Mouse (Mus musculus) midbrain, embryonic 14.5 days (tissue): ENCODE measurements around the gene Slc25a42. TPM values are rescaled to one million over a fixed set of nuclear protein-coding genes. Genes with fewer than 3 reads are reported as not detected.

Experiments used
- ATAC-seq: fragments of 200-750 bp; cut with Nextera tagmentation; 2 replicates; pipeline ENCODE4 v1.8.0; 2017; ENCODE audit warnings: moderate number of reproducible peaks, moderate library complexity; ENCODE audit not compliant: low FRiP score, low TSS enrichment
- DNase-seq: peaks from one replicate; pipeline ENCODE4 v3.0.0-alpha.2; 2015
- H3K27ac ChIP-seq: fragments of 300-500 bp; sonication (generic); replicated peaks from 2 replicates; pipeline ENCODE4 v1.5.1; 2014; ENCODE audit warnings: mild to moderate bottlenecking, low read depth, low read length, moderate library complexity
- H3K27me3 ChIP-seq: fragments of 300-500 bp; sonication (generic); 2 replicates; pipeline ENCODE4 v1.6.1; 2014; ENCODE audit warnings: low read length, control low read depth, mixed read lengths; ENCODE audit not compliant: control insufficient read depth, insufficient read depth
- H3K36me3 ChIP-seq: fragments of 300-500 bp; sonication (generic); 2 replicates; pipeline ENCODE4 v1.6.1; 2014; ENCODE audit warnings: low read length, control low read depth; ENCODE audit not compliant: control insufficient read depth, insufficient read depth
- H3K4me1 ChIP-seq: fragments of 300-500 bp; sonication (generic); 2 replicates; pipeline ENCODE4 v1.6.1; 2014; ENCODE audit warnings: mild to moderate bottlenecking, antibody characterized with exemption, low read length, control low read depth; ENCODE audit not compliant: control insufficient read depth, insufficient read depth
- H3K4me2 ChIP-seq: fragments of 300-500 bp; sonication (generic); 2 replicates; pipeline ENCODE4 v1.6.1; 2014; ENCODE audit warnings: mild to moderate bottlenecking, low read length, moderate library complexity
- H3K4me3 ChIP-seq: fragments of 300-500 bp; sonication (generic); replicated peaks from 2 replicates; pipeline ENCODE4 v1.5.1; 2014; ENCODE audit warnings: low read depth, low read length
- H3K9ac ChIP-seq: fragments of 300-500 bp; sonication (generic); replicated peaks from 2 replicates; pipeline ENCODE4 v1.6.1; 2014; ENCODE audit warnings: mild to moderate bottlenecking, low read length, moderate library complexity
- H3K9me3 ChIP-seq: fragments of 300-500 bp; sonication (generic); 2 replicates; pipeline ENCODE4 v1.6.1; 2016; ENCODE audit warnings: low read length, control low read depth, mixed read lengths; ENCODE audit not compliant: control insufficient read depth
- WGBS: fragments of 180-500 bp; shearing (Covaris S2); extraction: QIAGEN DNeasy Blood & Tissue Kit; methylation state at CpG from one replicate; pipeline ENCODE4 v1.1.7; 2014; 5-methylcytosine and 5-hydroxymethylcytosine counted together
- polyA plus RNA-seq: library from polyadenylated mRNA; unstranded; fragments of >200 nt; fragmentation: Nextera tagmentation; extraction: Ambion mirVana; gene quantifications from 2 replicates; pipeline ENCODE4 v1.2.1, GENCODE M21; 2014

Gene Slc25a42
- polyA plus RNA-seq, 1 experiment from 2014 or later, result 5.6 TPM

- no peak for ATAC-seq
- 70% methylated on average over 7 of the region's 7 CpGs for WGBS
- peaks cover 3% of the 10 kb centered on the region; the same call in 1 of the 2 replicates for H3K36me3 ChIP-seq
- H3K27ac ChIP-seq, result no peak overlapping the region
- DNase-seq, result no peak
- H3K4me2 ChIP-seq, result no peak overlapping the region
- no peaks in the 10 kb centered on the region for H3K9me3 ChIP-seq
- H3K4me1 ChIP-seq, result no peaks in the 10 kb centered on the region
- H3K27me3 ChIP-seq, result no peaks in the 10 kb centered on the region
- no peak overlapping the region for H3K4me3 ChIP-seq
- H3K9ac ChIP-seq, result no peak overlapping the region
These were observed 23.4 kb downstream of the Slc25a42 start for GRCm38 (mm10) chr8:70188707-70189106.

DNA sequence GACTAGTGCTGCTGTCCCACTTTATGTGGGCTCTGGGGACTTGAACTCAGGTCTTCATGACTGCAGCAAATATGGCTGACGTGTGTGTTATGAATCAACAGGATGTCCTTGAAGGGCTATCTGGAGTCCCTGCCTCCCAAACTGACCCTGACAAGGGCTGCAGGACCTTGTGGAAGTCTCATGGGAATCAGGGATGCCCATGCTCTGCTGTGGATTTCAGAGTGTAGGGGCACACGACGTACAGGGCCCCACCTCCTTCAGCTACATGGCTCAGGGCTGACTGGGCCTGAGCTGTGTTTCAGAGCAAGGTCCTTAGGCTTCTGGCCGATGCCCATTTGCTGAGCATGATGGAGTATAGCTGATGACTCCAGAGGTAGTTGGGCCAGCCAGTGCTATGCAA lies 28.9 kb downstream of the Slc25a42 start:
- no peak overlapping the region for H3K27ac ChIP-seq
- no peaks in the 10 kb centered on the region for H3K4me1 ChIP-seq
- H3K4me2 ChIP-seq, result no peak overlapping the region
- no peak overlapping the region for H3K4me3 ChIP-seq
- no peak for DNase-seq
- no peaks in the 10 kb centered on the region for H3K27me3 ChIP-seq
- ATAC-seq, result no peak
- peaks cover 40% of the 10 kb centered on the region for H3K36me3 ChIP-seq
- H3K9ac ChIP-seq, result no peak overlapping the region
- no peaks in the 10 kb centered on the region for H3K9me3 ChIP-seq
- 84% methylated on average over 4 of the region's 4 CpGs for WGBS

- Histone ChIP-seq H3K4me2 (no peak overlapping the region), H3K27me3 (no peaks in the 10 kb centered on the region), H3K4me1 (no peaks in the 10 kb centered on the region), H3K27ac (no peak overlapping the region), H3K9me3 (no peaks in the 10 kb centered on the region), H3K4me3 (no peak overlapping the region), H3K9ac (no peak overlapping the region), H3K36me3 (peaks cover 50% of the 10 kb centered on the region)
- no peak for DNase-seq
- ATAC-seq, result no peak
- 77% methylated on average over 2 of the region's 2 CpGs for WGBS
These were observed 30.2 kb downstream of the Slc25a42 start for GRCm38 (mm10) chr8:70181903-70182252.

DNA sequence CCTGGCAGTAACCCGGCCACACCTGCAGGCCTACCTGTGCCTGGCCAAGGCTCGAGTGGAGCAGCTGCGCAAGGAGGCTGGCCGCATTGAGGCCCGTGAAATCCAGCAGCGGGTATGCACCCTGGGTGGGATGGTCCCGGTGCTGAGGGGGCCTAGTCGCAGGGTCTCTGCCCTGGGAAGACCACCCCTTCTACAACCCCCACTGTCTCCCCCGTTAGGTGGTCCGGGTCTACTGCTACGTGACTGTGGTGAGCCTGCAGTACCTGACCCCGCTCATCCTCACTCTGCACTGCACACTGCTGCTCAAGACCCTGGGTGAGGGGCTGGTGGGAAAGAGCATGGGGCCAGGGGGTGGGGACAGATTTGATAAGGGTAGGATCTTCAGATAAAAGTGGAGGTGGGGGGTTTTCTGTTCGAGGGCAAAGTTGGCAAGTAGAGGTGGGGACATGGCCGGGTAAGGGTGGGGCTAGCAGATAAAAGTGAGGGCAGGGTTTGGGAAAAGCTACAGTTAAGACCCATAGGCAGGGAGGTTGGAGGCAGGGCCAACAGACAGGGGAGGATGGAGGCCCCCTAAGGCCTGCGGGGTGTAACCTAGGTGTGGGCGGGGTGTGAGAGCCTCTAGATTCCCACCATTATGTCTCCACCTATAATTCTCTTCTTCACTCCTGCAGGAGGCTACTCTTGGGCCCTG lies 30.7 kb downstream of the Slc25a42 start:
- no peak for ATAC-seq

DNA sequence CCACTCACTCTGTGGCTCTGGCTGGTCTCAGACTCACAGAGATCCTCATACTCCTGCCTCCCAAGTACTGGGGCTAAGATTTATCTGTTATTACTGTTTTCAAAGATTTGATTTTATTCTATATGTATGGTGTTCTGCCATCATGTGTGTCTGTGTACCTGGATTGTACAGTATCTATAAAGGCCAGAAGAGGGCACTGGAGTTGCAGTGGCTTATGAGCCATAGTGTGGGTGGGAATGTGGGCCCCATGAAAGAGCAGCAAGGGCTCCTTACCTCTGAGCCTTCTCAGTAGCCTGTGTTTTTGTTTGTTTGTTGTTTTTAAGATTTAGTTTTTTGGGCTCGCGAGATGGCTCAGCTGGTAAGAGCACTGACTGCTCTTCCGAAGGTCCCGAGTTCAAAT lies 33.0 kb downstream of the Slc25a42 start:
- ATAC-seq (no peak), DNase-seq (peak; percentile 19)
- Histone ChIP-seq H3K27ac (no peak overlapping the region), H3K4me3 (no peak overlapping the region), H3K9ac (no peak overlapping the region), H3K27me3 (no peaks in the 10 kb centered on the region), H3K4me2 (no peak overlapping the region), H3K9me3 (no peaks in the 10 kb centered on the region), H3K36me3 (peaks cover 53% of the 10 kb centered on the region), H3K4me1 (no peaks in the 10 kb centered on the region)
- 98% methylated on average over 4 of the region's 4 CpGs for WGBS

More for the DNA sequence above, 30.7 kb downstream of the Slc25a42 start:
- no peak for DNase-seq
- H3K9ac ChIP-seq, result no peak overlapping the region
- no peak overlapping the region for H3K4me2 ChIP-seq
- H3K4me3 ChIP-seq, result no peak overlapping the region
- H3K27ac ChIP-seq, result no peak overlapping the region
- 92% methylated on average over 16 of the region's 16 CpGs for WGBS
- H3K27me3 ChIP-seq, result no peaks in the 10 kb centered on the region
- no peaks in the 10 kb centered on the region for H3K4me1 ChIP-seq
- H3K36me3 ChIP-seq, result peaks cover 53% of the 10 kb centered on the region
- no peaks in the 10 kb centered on the region for H3K9me3 ChIP-seq

DNA sequence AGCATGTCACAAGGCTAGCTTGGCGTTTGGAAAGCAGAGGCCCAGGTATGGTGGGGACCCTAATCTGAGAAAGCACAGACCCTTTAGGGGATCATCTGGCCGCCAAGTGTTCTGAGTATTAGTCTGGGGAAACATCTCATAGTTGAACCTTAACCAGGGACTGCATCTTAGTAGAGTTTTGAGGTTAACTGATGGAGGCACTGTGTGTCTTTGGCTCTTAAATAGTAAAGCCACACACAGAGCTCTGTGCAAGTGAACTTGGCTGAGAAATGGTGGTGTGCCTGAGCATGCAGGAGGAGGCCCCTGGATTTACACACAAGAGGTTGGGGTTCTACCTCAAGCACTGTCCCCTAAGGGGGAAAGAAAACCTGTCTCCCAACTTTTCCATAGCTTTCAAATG lies 33.9 kb downstream of the Slc25a42 start:
- Histone ChIP-seq H3K4me2 (no peak overlapping the region), H3K9ac (no peak overlapping the region), H3K27me3 (no peaks in the 10 kb centered on the region), H3K9me3 (no peaks in the 10 kb centered on the region), H3K4me3 (no peak overlapping the region), H3K27ac (no peak overlapping the region), H3K36me3 (peaks cover 47% of the 10 kb centered on the region), H3K4me1 (no peaks in the 10 kb centered on the region)
- ATAC-seq, result no peak
- DNase-seq, result no peak
- 88% methylated on average over 2 of the region's 2 CpGs for WGBS

DNA sequence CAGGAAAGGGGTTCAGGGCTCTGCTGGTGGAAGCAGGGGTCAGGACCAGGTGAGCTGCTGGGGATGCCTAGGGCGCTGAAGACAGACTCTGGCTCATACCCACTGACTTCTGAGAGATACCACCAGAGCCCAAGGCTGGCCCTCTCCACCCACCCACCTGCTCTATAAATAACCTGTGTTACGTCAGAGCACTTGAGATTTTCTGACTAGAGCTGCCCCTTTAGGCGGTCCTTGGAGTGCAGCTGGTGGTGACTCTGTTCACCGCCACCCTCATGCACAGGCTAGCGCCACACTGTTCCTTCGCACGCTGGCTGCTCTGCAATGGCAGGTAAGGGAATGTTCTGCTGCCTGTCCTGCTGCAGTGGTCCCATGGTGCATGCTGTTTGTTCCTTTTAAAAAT lies 38.0 kb downstream of the Slc25a42 start:
- H3K27ac ChIP-seq, result no peak overlapping the region
- H3K36me3 ChIP-seq, result peaks cover 21% of the 10 kb centered on the region
- peaks cover 8% of the 10 kb centered on the region; the same call in 1 of the 2 replicates for H3K4me1 ChIP-seq
- H3K9me3 ChIP-seq, result no peaks in the 10 kb centered on the region
- no peak for ATAC-seq
- no peaks in the 10 kb centered on the region for H3K27me3 ChIP-seq
- H3K4me2 ChIP-seq, result no peak overlapping the region
- no peak overlapping the region for H3K9ac ChIP-seq
- 92% methylated on average over 7 of the region's 7 CpGs for WGBS
- no peak overlapping the region for H3K4me3 ChIP-seq
- DNase-seq, result no peak

GRCm38 (mm10) chr8:70173320-70173719 lies 38.8 kb downstream of the Slc25a42 start:
- ATAC-seq, result no peak
- Histone ChIP-seq H3K4me1 (peaks cover 8% of the 10 kb centered on the region; the same call in 1 of the 2 replicates), H3K9ac (no peak overlapping the region), H3K9me3 (no peaks in the 10 kb centered on the region), H3K27ac (no peak overlapping the region), H3K27me3 (no peaks in the 10 kb centered on the region), H3K4me3 (no peak overlapping the region), H3K4me2 (peak overlapping the region; percentile 64; the same call in 1 of the 2 replicates), H3K36me3 (peaks cover 14% of the 10 kb centered on the region)
- 90% methylated on average over 5 of the region's 5 CpGs for WGBS
- DNase-seq, result no peak

DNA sequence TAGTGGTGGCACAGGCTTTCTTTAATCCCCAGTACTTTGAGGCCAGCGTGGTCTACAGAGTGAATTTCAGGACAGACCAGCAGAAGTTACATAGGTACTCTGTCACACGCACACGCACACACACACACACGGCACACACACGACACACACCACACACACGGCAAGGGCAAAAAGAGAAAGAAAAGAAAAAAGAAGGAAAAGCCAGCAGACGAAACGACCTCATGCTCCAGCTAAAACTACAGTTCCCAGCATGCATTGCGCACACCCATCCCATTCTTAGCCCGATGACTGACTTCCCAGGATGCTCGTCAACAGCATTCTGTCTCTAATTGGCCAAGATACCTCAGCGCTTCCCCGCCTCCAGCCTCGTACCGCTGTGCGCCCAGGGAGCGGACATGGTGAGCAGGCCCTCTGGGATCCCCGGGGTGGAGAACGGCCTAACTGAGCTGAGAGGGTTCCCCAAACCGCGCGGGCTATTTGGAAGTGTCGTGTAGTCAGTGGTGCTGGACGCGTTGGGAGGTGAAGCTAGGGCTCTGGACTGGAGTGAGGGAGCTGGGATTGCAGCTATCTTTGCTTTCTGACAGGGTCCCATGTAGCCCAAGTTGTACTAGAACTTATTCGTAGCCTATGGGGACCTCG lies 39.9 kb downstream of the Slc25a42 start, which contains the start of gene Tmem161a:
Gene Tmem161a (plus strand): TSS at position 314 of the 639 bp plus-strand sequence.
- Histone ChIP-seq H3K27me3 (no peaks in the 10 kb centered on the region), H3K4me2 (peak within 1 kb of the TSS; percentile 64)
- 2% methylated on average over 27 of the region's 27 CpGs for WGBS

More for the DNA sequence above, 39.9 kb downstream of the Slc25a42 start, which contains the start of gene Tmem161a:
- DNase-seq, result peak; percentile 95
- H3K4me1 ChIP-seq, result peaks cover 8% of the 10 kb centered on the region; the same call in 1 of the 2 replicates
- peak within 1 kb of the TSS; percentile 63 for H3K4me3 ChIP-seq
- H3K9me3 ChIP-seq, result no peaks in the 10 kb centered on the region
- H3K27ac ChIP-seq, result no peak within 1 kb of the TSS
- H3K36me3 ChIP-seq, result peaks cover 6% of the 10 kb centered on the region
- ATAC-seq, result peak; percentile 93
- peak within 1 kb of the TSS; percentile 78 for H3K9ac ChIP-seq
